Mouse (Mus musculus): Measurements from ENCODE around the gene Ak5. TPM values are rescaled to one million over a fixed set of nuclear protein-coding genes. Genes with fewer than 3 reads are reported as not detected.

The Ak5 gene
- total and polyA plus RNA-seq, 2 experiments from 2014 or later = 14.6 to 27.2 TPM

- 78% methylated on average over 9 of the region's 9 CpGs for WGBS
- Histone ChIP-seq H3K9ac (no peak overlapping the region), H3K27ac (ENCODE audit: low read depth, low read length) (no peak overlapping the region), H3K4me3 (ENCODE audit: low read depth, low read length) (no peak overlapping the region), H3K9me3 (ENCODE audit: low read length) (no peaks in the 10 kb centered on the region), H3K4me1 (ENCODE audit: insufficient read depth) (no peaks in the 10 kb centered on the region), H3K4me2 (ENCODE audit: low read depth) (no peak overlapping the region), H3K27me3 (ENCODE audit: insufficient read depth, low read length) (no peaks in the 10 kb centered on the region), H3K36me3 (ENCODE audit: insufficient read depth) (no peaks in the 10 kb centered on the region)
- no peak for ATAC-seq
- no peak for TF ChIP-seq CTCF (IDR thresholded peaks at IDR 0.05; ENCODE audit: low read depth)
- DNase-seq = no peak
Measured at GRCm38 (mm10) chr3:152568455-152569241, 99.5 kb downstream of the Ak5 start.

- Histone ChIP-seq H3K9me3 (ENCODE audit: low read length) (no peaks in the 10 kb centered on the region), H3K36me3 (ENCODE audit: insufficient read depth) (no peaks in the 10 kb centered on the region), H3K4me3 (ENCODE audit: low read depth, low read length) (no peak overlapping the region), H3K27me3 (ENCODE audit: insufficient read depth, low read length) (no peaks in the 10 kb centered on the region), H3K4me1 (ENCODE audit: insufficient read depth) (no peaks in the 10 kb centered on the region), H3K9ac (no peak overlapping the region), H3K27ac (ENCODE audit: low read depth, low read length) (no peak overlapping the region), H3K4me2 (ENCODE audit: low read depth) (no peak overlapping the region)
- no peak for ATAC-seq
- 82% methylated on average over 6 of the region's 6 CpGs for WGBS
- no peak for DNase-seq
- TF ChIP-seq CTCF (IDR thresholded peaks at IDR 0.05; ENCODE audit: low read depth) = no peak
Measured at GRCm38 (mm10) chr3:152564516-152565113, 103.5 kb downstream of the Ak5 start.

- Histone ChIP-seq H3K9me3 (ENCODE audit: low read length) (no peaks in the 10 kb centered on the region), H3K27me3 (ENCODE audit: insufficient read depth, low read length) (no peaks in the 10 kb centered on the region), H3K4me3 (ENCODE audit: low read depth, low read length) (no peak overlapping the region), H3K27ac (ENCODE audit: low read depth, low read length) (no peak overlapping the region), H3K9ac (no peak overlapping the region), H3K4me1 (ENCODE audit: insufficient read depth) (no peaks in the 10 kb centered on the region), H3K4me2 (ENCODE audit: low read depth) (no peak overlapping the region), H3K36me3 (ENCODE audit: insufficient read depth) (no peaks in the 10 kb centered on the region)
- TF ChIP-seq CTCF (IDR thresholded peaks at IDR 0.05; ENCODE audit: low read depth) = no peak
- DNase-seq (no peak), ATAC-seq (no peak)
Measured at GRCm38 (mm10) chr3:152563833-152564232, 104.3 kb downstream of the Ak5 start.

DNA sequence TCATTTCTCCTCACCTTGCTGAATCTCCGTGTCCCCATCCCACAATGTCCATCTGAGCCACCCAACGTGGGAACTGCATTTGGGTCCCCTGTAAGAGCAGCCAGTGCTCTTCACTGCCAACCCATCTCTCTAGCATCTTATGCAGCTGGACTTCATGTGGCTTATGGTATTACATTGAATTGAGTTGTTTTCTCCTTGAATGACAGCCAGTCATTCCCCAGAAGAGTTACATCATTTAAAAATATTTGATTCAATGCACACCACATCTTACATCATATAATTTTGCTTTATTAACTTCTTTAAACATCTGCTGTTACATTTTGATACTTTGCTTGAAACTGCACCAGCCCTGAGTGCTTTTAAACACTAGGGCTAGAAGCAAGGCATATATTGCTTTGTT is 106.5 kb downstream of the Ak5 start:
- ATAC-seq = no peak
- 82% methylated on average over 2 of the region's 2 CpGs for WGBS

DNA sequence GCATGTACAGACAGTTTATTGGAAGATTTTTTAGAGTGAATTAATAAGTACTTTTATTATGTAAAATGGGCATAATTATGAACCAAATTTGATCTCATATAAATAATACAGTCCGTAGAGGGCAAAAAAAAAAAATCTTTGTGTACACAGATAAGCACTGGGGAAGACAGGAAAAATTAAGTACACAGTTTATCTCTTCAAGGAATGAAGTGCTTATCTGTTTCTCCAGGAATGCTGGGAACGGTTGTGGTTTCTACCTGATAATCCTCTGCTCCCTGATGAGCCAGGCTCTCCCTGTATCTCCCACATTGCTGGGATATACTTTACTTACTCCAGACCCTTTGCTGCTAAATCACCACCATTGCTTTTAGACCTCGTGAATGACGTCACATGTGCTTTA is 108.9 kb downstream of the Ak5 start:
- Histone ChIP-seq H3K36me3 (ENCODE audit: insufficient read depth) (no peaks in the 10 kb centered on the region), H3K4me1 (ENCODE audit: insufficient read depth) (no peaks in the 10 kb centered on the region), H3K9ac (no peak overlapping the region), H3K27me3 (ENCODE audit: insufficient read depth, low read length) (no peaks in the 10 kb centered on the region), H3K4me3 (ENCODE audit: low read depth, low read length) (no peak overlapping the region), H3K4me2 (ENCODE audit: low read depth) (no peak overlapping the region), H3K9me3 (ENCODE audit: low read length) (no peaks in the 10 kb centered on the region), H3K27ac (ENCODE audit: low read depth, low read length) (no peak overlapping the region)
- WGBS = 78% methylated on average over 4 of the region's 4 CpGs
- no peak for TF ChIP-seq CTCF (IDR thresholded peaks at IDR 0.05; ENCODE audit: low read depth)
- ATAC-seq (no peak), DNase-seq (no peak)

More for the DNA sequence above, 106.5 kb downstream of the Ak5 start:
- no peak for DNase-seq
- Histone ChIP-seq H3K9me3 (ENCODE audit: low read length) (no peaks in the 10 kb centered on the region), H3K27me3 (ENCODE audit: insufficient read depth, low read length) (no peaks in the 10 kb centered on the region), H3K4me2 (ENCODE audit: low read depth) (no peak overlapping the region), H3K36me3 (ENCODE audit: insufficient read depth) (no peaks in the 10 kb centered on the region), H3K4me3 (ENCODE audit: low read depth, low read length) (no peak overlapping the region), H3K27ac (ENCODE audit: low read depth, low read length) (no peak overlapping the region), H3K9ac (no peak overlapping the region), H3K4me1 (ENCODE audit: insufficient read depth) (no peaks in the 10 kb centered on the region)
- no peak for TF ChIP-seq CTCF (IDR thresholded peaks at IDR 0.05; ENCODE audit: low read depth)

DNA sequence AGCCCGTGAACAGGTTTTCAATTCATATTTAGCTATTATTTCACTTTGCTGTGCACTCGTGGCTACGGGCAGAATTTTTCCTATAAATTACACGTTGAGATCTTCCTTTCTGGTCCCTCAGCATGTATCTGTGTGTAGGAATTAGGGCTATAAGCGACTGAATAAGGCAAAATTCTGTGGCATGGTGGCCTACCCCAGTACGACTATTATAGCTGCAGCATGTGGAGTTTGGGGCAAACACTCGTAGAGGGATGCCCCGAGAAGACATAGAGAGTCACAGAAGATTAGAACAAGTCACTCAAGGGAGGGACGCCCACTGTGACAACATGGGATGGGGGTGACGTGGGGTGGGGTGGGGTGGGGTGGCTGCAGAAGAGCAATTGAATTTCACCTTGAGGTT is 110.1 kb downstream of the Ak5 start:
- Histone ChIP-seq H3K4me1 (ENCODE audit: insufficient read depth) (no peaks in the 10 kb centered on the region), H3K27ac (ENCODE audit: low read depth, low read length) (no peak overlapping the region), H3K27me3 (ENCODE audit: insufficient read depth, low read length) (no peaks in the 10 kb centered on the region), H3K36me3 (ENCODE audit: insufficient read depth) (no peaks in the 10 kb centered on the region), H3K9ac (no peak overlapping the region), H3K9me3 (ENCODE audit: low read length) (no peaks in the 10 kb centered on the region), H3K4me3 (ENCODE audit: low read depth, low read length) (no peak overlapping the region), H3K4me2 (ENCODE audit: low read depth) (no peak overlapping the region)
- 63% methylated on average over 10 of the region's 10 CpGs for WGBS
- ATAC-seq (no peak), DNase-seq (no peak)
- no peak for TF ChIP-seq CTCF (IDR thresholded peaks at IDR 0.05; ENCODE audit: low read depth)

GRCm38 (mm10) chr3:152557659-152558058 is 110.5 kb downstream of the Ak5 start:
- H3K4me2 ChIP-seq (ENCODE audit: low read depth) = no peak overlapping the region
- H3K4me3 ChIP-seq (ENCODE audit: low read depth, low read length) = no peak overlapping the region
- no peak for TF ChIP-seq CTCF (IDR thresholded peaks at IDR 0.05; ENCODE audit: low read depth)
- 31% methylated on average over 12 of the region's 12 CpGs for WGBS
- H3K4me1 ChIP-seq (ENCODE audit: insufficient read depth) = no peaks in the 10 kb centered on the region
- no peaks in the 10 kb centered on the region for H3K9me3 ChIP-seq (ENCODE audit: low read length)
- no peaks in the 10 kb centered on the region for H3K36me3 ChIP-seq (ENCODE audit: insufficient read depth)
- no peaks in the 10 kb centered on the region for H3K27me3 ChIP-seq (ENCODE audit: insufficient read depth, low read length)
- H3K27ac ChIP-seq (ENCODE audit: low read depth, low read length) = no peak overlapping the region
- DNase-seq = no peak
- ATAC-seq = no peak
- H3K9ac ChIP-seq = no peak overlapping the region

Measured in forebrain, postnatal 0 days (tissue).